ENCODE assay signal across 18 mouse cellular contexts in the genomic region with DNA sequence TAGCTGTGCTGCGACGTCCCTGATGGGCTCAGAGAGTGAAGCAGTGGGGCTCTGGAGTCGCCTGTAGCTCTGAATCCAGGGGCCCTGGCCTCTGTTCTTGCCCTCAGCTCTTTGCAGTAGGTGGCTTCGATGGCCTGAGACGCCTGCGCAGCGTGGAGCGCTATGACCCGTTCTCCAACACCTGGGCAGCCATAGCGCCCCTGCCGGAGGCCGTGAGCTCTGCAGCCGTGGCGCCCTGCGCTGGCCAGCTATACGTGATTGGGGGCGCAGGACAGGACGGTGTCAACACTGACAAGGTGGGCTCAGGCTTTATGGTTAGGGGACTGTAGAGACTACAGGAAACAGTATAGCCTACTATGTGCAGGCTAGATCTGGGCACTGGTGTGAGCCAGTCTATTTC. TPM values are rescaled to one million over a fixed set of nuclear protein-coding genes. Genes with fewer than 3 reads are reported as not detected.
A peak's percentile ranks its signal among the peaks of the same experiment; 100 is the strongest.
DNase-seq lines count a peak whose midpoint lies in the region; ATAC-seq and TF ChIP-seq lines count a peak whose summit lies in the region.
"Had no signal": no experiment of that assay in that cellular context is flagged by ENCODE, and none has a peak within 500 bp of the region (broad histone marks: within the 10 kb centered on the region; RNA-seq: fewer than 3 reads in every experiment).

No protein-coding gene starts in this region.

- WGBS in heart, adult 2 months, result 73% methylated on average over 18 of the region's 18 CpGs

- no peaks in the 10 kb centered on the region for H3K36me3 ChIP-seq in heart, adult 2 months (ENCODE audit: control insufficient read depth, insufficient read depth, low read length)

- TF ChIP-seq POLR2A in heart, adult 2 months (IDR thresholded peaks at IDR 0.05; ENCODE audit: insufficient read depth, low read depth, low read length), result no peak

- ATAC-seq in frontal cortex, adult (ENCODE audit: low TSS enrichment), result no peak

- DNase-seq in heart, adult 2 months, result peak in 1 of 2 experiments; percentile 20
- DNase-seq in heart, adult 18-20 months, result no peak
- DNase-seq in layer of hippocampus, adult 2 months (ENCODE audit: low spot score in 2 of 2), result no peak
- no peak for DNase-seq in layer of hippocampus, postnatal 14 days (ENCODE audit: low spot score in 2 of 2)
- peak; percentile 20 to 26 for DNase-seq in right cerebral cortex, postnatal 10 days (ENCODE audit: low spot score in 2 of 2)
- no peak for DNase-seq in right cerebral cortex, postnatal 14 days
- DNase-seq: B cell, adult 2 months; cerebellum, adult 9-11 months; kidney, adult 11 months; kidney, postnatal 14 days; lung, postnatal 14 days; thymus, adult 18-20 months had no signal

- TF ChIP-seq EP300 in heart, adult 2 months (IDR thresholded peaks at IDR 0.05; ENCODE audit: insufficient read depth, low read depth, low read length), result no peak

- no peaks in the 10 kb centered on the region for H3K27me3 ChIP-seq in heart, adult 2 months (ENCODE audit: control insufficient read depth, insufficient read depth, low read length)
- H3K27me3 ChIP-seq: embryonic facial prominence, embryonic 15.5 days; hindbrain, embryonic 13.5 days; neural tube, embryonic 13.5 days had no signal

- peaks cover 1% of the 10 kb centered on the region; the same call in 1 of the 2 replicates for H3K79me2 ChIP-seq in heart, adult 2 months (replicated peaks; ENCODE audit: control insufficient read depth, insufficient read depth, low read length)

- TF ChIP-seq CTCF in heart, adult 2 months (IDR thresholded peaks at IDR 0.05), result peak; percentile 42
- TF ChIP-seq CTCF in layer of hippocampus, adult 2 months (conservative IDR thresholded peaks at IDR 0.05), result peak; percentile 57

- intact Hi-C loops in heart, adult 2 months (cut with DNase I), result no loop called here

- no peak overlapping the region for H3K27ac ChIP-seq in heart, adult 2 months
- H3K27ac ChIP-seq in layer of hippocampus, adult 2 months, result no peak overlapping the region
- H3K27ac ChIP-seq: embryonic facial prominence, embryonic 15.5 days; forebrain, embryonic 10.5 days; hindbrain, embryonic 13.5 days; neural tube, embryonic 13.5 days had no signal

- H3K4me3 ChIP-seq in heart, adult 2 months, result no peak overlapping the region
- H3K4me3 ChIP-seq in layer of hippocampus, adult 2 months, result no peak overlapping the region
- H3K4me3 ChIP-seq: embryonic facial prominence, embryonic 15.5 days; forebrain, embryonic 10.5 days; hindbrain, embryonic 13.5 days; neural tube, embryonic 13.5 days had no signal

- H3K4me1 ChIP-seq in heart, adult 2 months (ENCODE audit: control insufficient read depth, insufficient read depth, low read length), result peaks cover 2% of the 10 kb centered on the region

- no peak overlapping the region for H3K9ac ChIP-seq in heart, adult 2 months (ENCODE audit: low read depth, low read length)
- H3K9ac ChIP-seq: embryonic facial prominence, embryonic 15.5 days; hindbrain, embryonic 13.5 days; neural tube, embryonic 13.5 days had no signal

RNA-seq across cellular contexts. Expression of a gene that starts 5.8 kb away (rescaled TPM):
- under 1 TPM in 1 of 2 experiments, not detected in 1; 0.13 TPM for total RNA-seq in heart, adult 2 months (2021)
- polyA plus RNA-seq in heart, adult 2 months (2012; rRNA removed), result 0.12 and 0.43 TPM in 2 replicates
- total RNA-seq in heart, adult 18-20 months (2021), result not detected
- 1 to 10 TPM; 2.0 to 2.8 TPM for total RNA-seq in layer of hippocampus, adult 2 months (2021)
- 1 to 10 TPM; 4.4 to 4.9 TPM for total RNA-seq in layer of hippocampus, postnatal 14 days (2021)
- total RNA-seq: liver, adult 2 months had no signal

RNA-seq across cellular contexts. Expression of a gene that starts 12.0 kb away (rescaled TPM):
- 100 to 1,000 TPM; 316 to 361 TPM for total RNA-seq in heart, adult 2 months (2021)
- polyA plus RNA-seq in heart, adult 2 months (2012; rRNA removed), result 196 and 320 TPM in 2 replicates
- total RNA-seq in heart, adult 18-20 months (2021), result 100 to 1,000 TPM; 359 to 372 TPM
- total RNA-seq in layer of hippocampus, adult 2 months (2021), result 100 to 1,000 TPM; 278 to 289 TPM
- total RNA-seq in layer of hippocampus, postnatal 14 days (2021), result 100 to 1,000 TPM; 245 to 264 TPM

Comparison
In these comparisons a context has a peak if more than half of its experiments do, and no peak if none do; other contexts are left out.
1. DNase-seq: peak in right cerebral cortex, postnatal 10 days (2 of 2); none in heart, adult 18-20 months (0 of 2), layer of hippocampus, adult 2 months (0 of 2), layer of hippocampus, postnatal 14 days (0 of 2) and right cerebral cortex, postnatal 14 days (single experiment).